Mouse (Mus musculus): Measurements from ENCODE around the gene Alox15. TPM values are rescaled to one million over a fixed set of nuclear protein-coding genes. Genes with fewer than 3 reads are reported as not detected.
"Not testable (repeated sequence)": the region's sequence is repeated elsewhere in the genome, so short reads cannot be mapped to it uniquely, and the experiment has no call there.

The Alox15 gene
- polyA plus RNA-seq (2016; fragmentation: Nextera tagmentation; extraction: Ambion mirVana), result 0.14 and 0.21 TPM in 2 replicates

- H3K27ac ChIP-seq (replicated peaks), result no peak within 1 kb of the TSS
- ATAC-seq (ENCODE audit: low FRiP score, low read depth), result no peak
- peaks cover 56% of the 10 kb centered on the region for H3K27me3 ChIP-seq
- H3K9ac ChIP-seq (replicated peaks), result no peak within 1 kb of the TSS
- no peaks in the 10 kb centered on the region for H3K9me3 ChIP-seq
- peaks cover 11% of the 10 kb centered on the region for H3K4me1 ChIP-seq
- under 1% methylated on average over 19 of the region's 19 CpGs for whole genome bisulfite sequencing
- H3K36me3 ChIP-seq, result no peaks in the 10 kb centered on the region
- peak within 1 kb of the TSS; percentile 35 for H3K4me3 ChIP-seq
- H3K4me2 ChIP-seq (replicated peaks), result peak within 1 kb of the TSS; percentile 62
These were observed at the start of gene Alox15 for GRCm38 (mm10) chr11:70351868-70352267. Gene Alox15 (minus strand): TSS chr11:70352031.

GRCm38 (mm10) chr11:70389421-70389820 is 37.6 kb upstream of the Alox15 start:
- Histone ChIP-seq H3K4me3 (no peak overlapping the region), H3K27ac (replicated peaks) (no peak overlapping the region), H3K36me3 (peaks cover 37% of the 10 kb centered on the region), H3K9me3 (no peaks in the 10 kb centered on the region), H3K27me3 (no peaks in the 10 kb centered on the region), H3K4me2 (replicated peaks) (no peak overlapping the region), H3K4me1 (no peaks in the 10 kb centered on the region), H3K9ac (replicated peaks) (no peak overlapping the region)
- ATAC-seq (ENCODE audit: low FRiP score, low read depth), result no peak
- WGBS, result 96% methylated on average over 5 of the region's 5 CpGs

- Histone ChIP-seq H3K9ac (replicated peaks) (no peak overlapping the region), H3K36me3 (peaks cover 17% of the 10 kb centered on the region), H3K4me1 (no peaks in the 10 kb centered on the region), H3K9me3 (no peaks in the 10 kb centered on the region), H3K4me3 (no peak overlapping the region), H3K4me2 (replicated peaks) (no peak overlapping the region), H3K27me3 (no peaks in the 10 kb centered on the region), H3K27ac (replicated peaks) (no peak overlapping the region)
- ATAC-seq (ENCODE audit: low FRiP score, low read depth), result no peak
- 61% methylated on average over 5 of the region's 5 CpGs for WGBS
These were observed 35.6 kb upstream of the Alox15 start for GRCm38 (mm10) chr11:70387436-70387835.

- no peak overlapping the region for H3K4me2 ChIP-seq (replicated peaks)
- H3K27ac ChIP-seq (replicated peaks), result no peak overlapping the region
- WGBS, result 96% methylated on average over 3 of the region's 3 CpGs
- H3K9ac ChIP-seq (replicated peaks), result no peak overlapping the region
- no peaks in the 10 kb centered on the region for H3K9me3 ChIP-seq
- no peaks in the 10 kb centered on the region for H3K27me3 ChIP-seq
- H3K4me3 ChIP-seq, result no peak overlapping the region
- ATAC-seq (ENCODE audit: low FRiP score, low read depth), result no peak
- 0 out of 2 replicates have a peak, but pooled peaks cover 7% of the 10 kb centered on the region for H3K36me3 ChIP-seq
- H3K4me1 ChIP-seq, result no peaks in the 10 kb centered on the region
These were observed 32.3 kb upstream of the Alox15 start for GRCm38 (mm10) chr11:70384136-70384535.

- ATAC-seq (ENCODE audit: low FRiP score, low read depth), result no peak
- Histone ChIP-seq H3K4me1 (no peaks in the 10 kb centered on the region), H3K4me3 (no peak overlapping the region), H3K4me2 (replicated peaks) (no peak overlapping the region), H3K27ac (replicated peaks) (no peak overlapping the region), H3K27me3 (no peaks in the 10 kb centered on the region), H3K36me3 (0 out of 2 replicates have a peak, but pooled peaks cover 7% of the 10 kb centered on the region), H3K9ac (replicated peaks) (no peak overlapping the region), H3K9me3 (no peaks in the 10 kb centered on the region)
- WGBS, result 90% methylated on average over 2 of the region's 2 CpGs
These were observed 29.5 kb upstream of the Alox15 start for GRCm38 (mm10) chr11:70381330-70381729.

- no peak overlapping the region for H3K9ac ChIP-seq (replicated peaks)
- 84% methylated on average over 1 of the region's 1 CpGs for WGBS
- 0 out of 2 replicates have a peak, but pooled peaks cover 5% of the 10 kb centered on the region for H3K36me3 ChIP-seq
- no peak overlapping the region for H3K27ac ChIP-seq (replicated peaks)
- no peaks in the 10 kb centered on the region for H3K4me1 ChIP-seq
- ATAC-seq (ENCODE audit: low FRiP score, low read depth), result no peak
- no peaks in the 10 kb centered on the region for H3K9me3 ChIP-seq
- no peak overlapping the region for H3K4me2 ChIP-seq (replicated peaks)
- no peak overlapping the region for H3K4me3 ChIP-seq
- no peaks in the 10 kb centered on the region for H3K27me3 ChIP-seq
These were observed 28.7 kb upstream of the Alox15 start for GRCm38 (mm10) chr11:70380478-70381005.

- H3K4me2 ChIP-seq (replicated peaks), result no peak overlapping the region
- H3K4me1 ChIP-seq, result no peaks in the 10 kb centered on the region
- 86% methylated on average over 6 of the region's 6 CpGs for WGBS
- H3K9me3 ChIP-seq, result no peaks in the 10 kb centered on the region
- H3K9ac ChIP-seq (replicated peaks), result no peak overlapping the region
- ATAC-seq (ENCODE audit: low FRiP score, low read depth), result no peak
- no peaks in the 10 kb centered on the region for H3K27me3 ChIP-seq
- H3K27ac ChIP-seq (replicated peaks), result no peak overlapping the region
- H3K4me3 ChIP-seq, result no peak overlapping the region
- no peaks in the 10 kb centered on the region for H3K36me3 ChIP-seq
These were observed 24.2 kb upstream of the Alox15 start for GRCm38 (mm10) chr11:70376054-70376453.

- no peak for ATAC-seq (ENCODE audit: low FRiP score, low read depth)
- H3K4me2 ChIP-seq (replicated peaks), result no peak overlapping the region
- WGBS, result 84% methylated on average over 3 of the region's 3 CpGs
- H3K27ac ChIP-seq (replicated peaks), result no peak overlapping the region
- no peaks in the 10 kb centered on the region for H3K4me1 ChIP-seq
- H3K9ac ChIP-seq (replicated peaks), result no peak overlapping the region
- H3K9me3 ChIP-seq, result no peaks in the 10 kb centered on the region
- H3K4me3 ChIP-seq, result no peak overlapping the region
- H3K36me3 ChIP-seq, result no peaks in the 10 kb centered on the region
- no peaks in the 10 kb centered on the region for H3K27me3 ChIP-seq
These were observed 22.5 kb upstream of the Alox15 start for GRCm38 (mm10) chr11:70374302-70374701.

GRCm38 (mm10) chr11:70372849-70373557 is 21.2 kb upstream of the Alox15 start:
- Histone ChIP-seq H3K4me2 (replicated peaks) (no peak overlapping the region), H3K4me1 (no peaks in the 10 kb centered on the region), H3K9me3 (no peaks in the 10 kb centered on the region), H3K4me3 (no peak overlapping the region), H3K27me3 (no peaks in the 10 kb centered on the region), H3K9ac (replicated peaks) (no peak overlapping the region), H3K27ac (replicated peaks) (no peak overlapping the region), H3K36me3 (no peaks in the 10 kb centered on the region)
- WGBS, result 84% methylated on average over 7 of the region's 7 CpGs
- no peak for ATAC-seq (ENCODE audit: low FRiP score, low read depth)

GRCm38 (mm10) chr11:70372396-70372795 is 20.6 kb upstream of the Alox15 start:
- ATAC-seq (ENCODE audit: low FRiP score, low read depth), result no peak
- H3K4me2 ChIP-seq (replicated peaks), result no peak overlapping the region
- H3K9ac ChIP-seq (replicated peaks), result no peak overlapping the region
- H3K27me3 ChIP-seq, result no peaks in the 10 kb centered on the region
- H3K4me3 ChIP-seq, result no peak overlapping the region
- no peak overlapping the region for H3K27ac ChIP-seq (replicated peaks)
- H3K9me3 ChIP-seq, result no peaks in the 10 kb centered on the region
- H3K4me1 ChIP-seq, result no peaks in the 10 kb centered on the region
- no peaks in the 10 kb centered on the region for H3K36me3 ChIP-seq

- H3K9ac ChIP-seq (replicated peaks); H3K9me3 ChIP-seq; H3K36me3 ChIP-seq; H3K27me3 ChIP-seq; H3K27ac ChIP-seq (replicated peaks); H3K4me3 ChIP-seq; H3K4me2 ChIP-seq (replicated peaks); ATAC-seq (ENCODE audit: low FRiP score, low read depth); H3K4me1 ChIP-seq: not testable (repeated sequence)
- WGBS, result 77% methylated on average over 2 of the region's 2 CpGs
These were observed 16.8 kb upstream of the Alox15 start for GRCm38 (mm10) chr11:70368626-70369025.

GRCm38 (mm10) chr11:70367701-70368100 is 15.9 kb upstream of the Alox15 start:
- H3K4me1 ChIP-seq; H3K4me3 ChIP-seq; H3K9me3 ChIP-seq; H3K4me2 ChIP-seq (replicated peaks); H3K9ac ChIP-seq (replicated peaks); H3K27ac ChIP-seq (replicated peaks); ATAC-seq (ENCODE audit: low FRiP score, low read depth); H3K27me3 ChIP-seq; H3K36me3 ChIP-seq: not testable (repeated sequence)
- WGBS, result 89% methylated on average over 6 of the region's 6 CpGs

All from midbrain, embryonic 12.5 days (tissue).